Mouse (Mus musculus): ENCODE data around the gene Gm20388. TPM values are rescaled to one million over a fixed set of nuclear protein-coding genes. Genes with fewer than 3 reads are reported as not detected.

The Gm20388 gene
- total and polyA plus RNA-seq, 2 experiments from 2014 or later = 51.3 TPM; not detected in 1

GRCm38 (mm10) chr8:120376215-120376614, 465.6 kb downstream of the Gm20388 start:
- no peak overlapping the region for H3K4me2 ChIP-seq (ENCODE audit: low read depth)
- DNase-seq (no peak), ATAC-seq (peak; percentile 38; the same call in 1 of the 2 replicates)
- H3K4me3 ChIP-seq (ENCODE audit: low read depth, low read length) = no peak overlapping the region
- H3K27ac ChIP-seq (ENCODE audit: low read depth, low read length) = no peak overlapping the region
- H3K27me3 ChIP-seq (ENCODE audit: insufficient read depth, low read length) = no peaks in the 10 kb centered on the region
- TF ChIP-seq CTCF (IDR thresholded peaks at IDR 0.05; ENCODE audit: low read depth) = no peak
- H3K9ac ChIP-seq = no peak overlapping the region
- no peaks in the 10 kb centered on the region for H3K9me3 ChIP-seq (ENCODE audit: low read length)
- WGBS = 39% methylated on average over 4 of the region's 4 CpGs
- peaks cover 10% of the 10 kb centered on the region for H3K4me1 ChIP-seq (ENCODE audit: insufficient read depth)
- no peaks in the 10 kb centered on the region for H3K36me3 ChIP-seq (ENCODE audit: insufficient read depth)

GRCm38 (mm10) chr8:120376847-120377802, 466.5 kb downstream of the Gm20388 start:
- Histone ChIP-seq H3K27ac (ENCODE audit: low read depth, low read length) (no peak overlapping the region), H3K4me3 (ENCODE audit: low read depth, low read length) (no peak overlapping the region), H3K9ac (no peak overlapping the region), H3K36me3 (ENCODE audit: insufficient read depth) (no peaks in the 10 kb centered on the region), H3K4me2 (ENCODE audit: low read depth) (no peak overlapping the region), H3K4me1 (ENCODE audit: insufficient read depth) (peaks cover 16% of the 10 kb centered on the region), H3K27me3 (ENCODE audit: insufficient read depth, low read length) (no peaks in the 10 kb centered on the region), H3K9me3 (ENCODE audit: low read length) (no peaks in the 10 kb centered on the region)
- 48% methylated on average over 22 of the region's 22 CpGs for WGBS
- no peak for DNase-seq
- no peak for ATAC-seq
- TF ChIP-seq CTCF (IDR thresholded peaks at IDR 0.05; ENCODE audit: low read depth) = no peak

- no peak overlapping the region for H3K27ac ChIP-seq (ENCODE audit: low read depth, low read length)
- no peaks in the 10 kb centered on the region for H3K27me3 ChIP-seq (ENCODE audit: insufficient read depth, low read length)
- H3K36me3 ChIP-seq (ENCODE audit: insufficient read depth) = no peaks in the 10 kb centered on the region
- DNase-seq (no peak), ATAC-seq (no peak)
- H3K4me2 ChIP-seq (ENCODE audit: low read depth) = no peak overlapping the region
- no peak overlapping the region for H3K9ac ChIP-seq
- peaks cover 23% of the 10 kb centered on the region for H3K4me1 ChIP-seq (ENCODE audit: insufficient read depth)
- H3K9me3 ChIP-seq (ENCODE audit: low read length) = no peaks in the 10 kb centered on the region
- no peak for TF ChIP-seq CTCF (IDR thresholded peaks at IDR 0.05; ENCODE audit: low read depth)
- WGBS = 77% methylated on average over 7 of the region's 7 CpGs
- H3K4me3 ChIP-seq (ENCODE audit: low read depth, low read length) = no peak overlapping the region
These were observed 467.2 kb downstream of the Gm20388 start for GRCm38 (mm10) chr8:120377803-120378189.

- H3K4me2 ChIP-seq (ENCODE audit: low read depth) = no peak overlapping the region
- no peak for TF ChIP-seq CTCF (IDR thresholded peaks at IDR 0.05; ENCODE audit: low read depth)
- H3K9me3 ChIP-seq (ENCODE audit: low read length) = no peaks in the 10 kb centered on the region
- no peaks in the 10 kb centered on the region for H3K36me3 ChIP-seq (ENCODE audit: insufficient read depth)
- no peak for ATAC-seq
- 33% methylated on average over 16 of the region's 16 CpGs for WGBS
- H3K4me3 ChIP-seq (ENCODE audit: low read depth, low read length) = no peak overlapping the region
- H3K27me3 ChIP-seq (ENCODE audit: insufficient read depth, low read length) = no peaks in the 10 kb centered on the region
- H3K4me1 ChIP-seq (ENCODE audit: insufficient read depth) = peaks cover 28% of the 10 kb centered on the region
- peak; percentile 60 for DNase-seq
- no peak overlapping the region for H3K9ac ChIP-seq
- no peak overlapping the region for H3K27ac ChIP-seq (ENCODE audit: low read depth, low read length)
These were observed 467.7 kb downstream of the Gm20388 start for GRCm38 (mm10) chr8:120378306-120378705.

- H3K4me3 ChIP-seq (ENCODE audit: low read depth, low read length) = no peak overlapping the region
- H3K27ac ChIP-seq (ENCODE audit: low read depth, low read length) = no peak overlapping the region
- ATAC-seq (no peak), DNase-seq (no peak)
- H3K9me3 ChIP-seq (ENCODE audit: low read length) = no peaks in the 10 kb centered on the region
- H3K4me1 ChIP-seq (ENCODE audit: insufficient read depth) = peaks cover 33% of the 10 kb centered on the region
- no peaks in the 10 kb centered on the region for H3K27me3 ChIP-seq (ENCODE audit: insufficient read depth, low read length)
- no peaks in the 10 kb centered on the region for H3K36me3 ChIP-seq (ENCODE audit: insufficient read depth)
- no peak overlapping the region for H3K4me2 ChIP-seq (ENCODE audit: low read depth)
- WGBS = 63% methylated on average over 3 of the region's 3 CpGs
- TF ChIP-seq CTCF (IDR thresholded peaks at IDR 0.05; ENCODE audit: low read depth) = no peak
- no peak overlapping the region for H3K9ac ChIP-seq
These were observed 468.4 kb downstream of the Gm20388 start for GRCm38 (mm10) chr8:120379015-120379414.

GRCm38 (mm10) chr8:120381865-120382264, 471.2 kb downstream of the Gm20388 start:
- Histone ChIP-seq H3K27ac (ENCODE audit: low read depth, low read length) (peak overlapping the region; percentile 70), H3K36me3 (ENCODE audit: insufficient read depth) (no peaks in the 10 kb centered on the region), H3K4me2 (ENCODE audit: low read depth) (no peak overlapping the region), H3K4me3 (ENCODE audit: low read depth, low read length) (no peak overlapping the region), H3K9me3 (ENCODE audit: low read length) (no peaks in the 10 kb centered on the region), H3K27me3 (ENCODE audit: insufficient read depth, low read length) (no peaks in the 10 kb centered on the region), H3K4me1 (ENCODE audit: insufficient read depth) (peaks cover 33% of the 10 kb centered on the region), H3K9ac (no peak overlapping the region)
- WGBS = 21% methylated on average over 4 of the region's 4 CpGs
- TF ChIP-seq CTCF (IDR thresholded peaks at IDR 0.05; ENCODE audit: low read depth) = no peak
- ATAC-seq (no peak; the same call in 1 of the 2 replicates), DNase-seq (no peak)

Measured in forebrain, postnatal 0 days (tissue).